Mouse (Mus musculus) kidney, postnatal 25 days (tissue): ENCODE measurements around the gene Map3k12.

ENCODE experiments used
- DNase-seq, 2 experiments: peaks; one replicate each; pipeline ENCODE4 v3.0.0; 2021; ENCODE audit warnings: mixed read lengths in 2 of 2

The Map3k12 gene

GRCm38 (mm10) chr15:102516728-102517404 lies at the start of gene Map3k12:
Gene Map3k12, minus strand, starts transcription at chr15:102517064.
- DNase-seq, result peak; percentile 68 to 84

GRCm38 (mm10) chr15:102563681-102564080 lies 46.8 kb upstream of the Map3k12 start:
- DNase-seq, result no peak

GRCm38 (mm10) chr15:102563061-102563460 lies 46.2 kb upstream of the Map3k12 start:
- no peak for DNase-seq

DNA sequence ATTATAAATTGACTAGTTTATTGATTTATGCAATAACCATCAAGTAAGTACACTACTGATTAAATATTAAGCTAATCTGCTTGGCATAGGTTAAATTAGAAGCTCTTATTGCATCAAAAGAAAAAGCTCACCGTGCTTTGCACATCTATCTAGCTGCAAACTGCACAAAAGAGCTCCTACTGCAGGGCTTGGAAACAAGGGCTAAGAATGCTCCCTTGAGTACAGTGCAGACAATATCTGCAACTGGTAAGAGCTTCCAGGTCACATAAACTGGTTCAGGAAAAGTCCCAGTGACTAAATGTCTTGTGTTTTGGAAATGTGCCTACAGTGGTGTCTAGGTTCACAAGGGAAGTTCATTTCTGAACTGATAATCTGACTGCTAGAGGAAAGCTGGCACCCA lies 45.6 kb upstream of the Map3k12 start:
- no peak for DNase-seq

DNA sequence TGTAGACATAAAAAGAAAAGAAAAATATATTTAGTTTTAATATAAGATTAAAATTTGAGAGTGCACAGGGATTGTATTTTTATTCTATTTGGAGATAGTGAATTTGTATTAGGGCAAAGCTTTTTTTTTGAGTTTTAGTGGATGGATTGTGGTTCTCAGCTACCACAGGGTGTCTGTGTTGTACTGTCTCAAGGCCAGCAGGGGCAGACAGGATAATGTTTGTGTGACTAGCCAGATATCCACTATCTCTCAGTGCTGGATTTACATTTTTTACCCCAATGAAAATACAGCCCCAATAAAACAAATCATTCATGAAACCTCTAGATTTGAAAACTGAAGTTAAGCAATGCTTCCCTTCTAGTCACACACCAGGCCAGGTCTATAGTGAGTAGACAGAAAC lies 40.7 kb upstream of the Map3k12 start:
- no peak for DNase-seq

DNA sequence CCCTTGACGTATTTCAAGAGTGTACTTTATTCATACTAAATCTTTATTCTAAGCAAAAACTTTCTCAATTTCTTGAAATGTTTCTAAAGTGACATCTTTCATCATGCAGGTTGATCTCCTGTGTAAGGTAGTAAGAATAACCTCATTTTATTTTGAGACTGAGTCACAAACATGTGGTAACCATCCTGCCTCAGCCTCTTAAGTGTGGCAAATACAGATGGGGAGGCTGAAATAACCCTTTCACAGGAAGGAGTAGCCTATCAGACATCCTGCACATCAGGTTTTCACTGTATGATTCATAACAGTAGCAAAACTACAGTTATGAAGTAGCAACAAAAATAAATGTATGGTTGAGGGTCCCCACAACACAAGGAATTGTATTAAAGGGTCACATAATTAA lies 38.7 kb upstream of the Map3k12 start:
- no peak for DNase-seq

GRCm38 (mm10) chr15:102552599-102552998 lies 35.7 kb upstream of the Map3k12 start:
- no peak for DNase-seq

GRCm38 (mm10) chr15:102547478-102547877 lies 30.6 kb upstream of the Map3k12 start:
- DNase-seq, result no peak

GRCm38 (mm10) chr15:102546677-102547427 lies 30.0 kb upstream of the Map3k12 start:
- peak; percentile 62 to 70 for DNase-seq

DNA sequence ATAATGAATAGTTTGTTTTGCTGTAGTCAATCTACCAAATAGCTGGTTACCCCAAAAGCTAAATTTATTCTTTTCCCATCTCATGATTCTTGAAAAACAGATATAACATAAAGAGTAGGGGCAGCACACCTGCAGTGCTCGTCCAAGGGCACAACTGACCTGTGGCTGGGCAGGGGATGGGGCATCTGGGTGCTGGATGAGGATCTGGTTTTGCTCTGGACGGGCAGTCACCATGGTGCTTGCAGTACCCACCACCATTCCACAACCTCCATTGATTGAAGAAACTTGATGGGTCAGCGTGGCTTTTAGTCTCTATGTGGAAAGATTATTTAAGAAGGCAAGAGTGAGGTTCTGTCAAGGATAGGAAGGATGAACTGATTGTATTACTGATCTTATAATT lies 29.4 kb upstream of the Map3k12 start:
- no peak for DNase-seq

GRCm38 (mm10) chr15:102544801-102545200 lies 27.9 kb upstream of the Map3k12 start:
- DNase-seq, result no peak

GRCm38 (mm10) chr15:102533926-102534325 lies 17.1 kb upstream of the Map3k12 start:
- DNase-seq, result no peak

DNA sequence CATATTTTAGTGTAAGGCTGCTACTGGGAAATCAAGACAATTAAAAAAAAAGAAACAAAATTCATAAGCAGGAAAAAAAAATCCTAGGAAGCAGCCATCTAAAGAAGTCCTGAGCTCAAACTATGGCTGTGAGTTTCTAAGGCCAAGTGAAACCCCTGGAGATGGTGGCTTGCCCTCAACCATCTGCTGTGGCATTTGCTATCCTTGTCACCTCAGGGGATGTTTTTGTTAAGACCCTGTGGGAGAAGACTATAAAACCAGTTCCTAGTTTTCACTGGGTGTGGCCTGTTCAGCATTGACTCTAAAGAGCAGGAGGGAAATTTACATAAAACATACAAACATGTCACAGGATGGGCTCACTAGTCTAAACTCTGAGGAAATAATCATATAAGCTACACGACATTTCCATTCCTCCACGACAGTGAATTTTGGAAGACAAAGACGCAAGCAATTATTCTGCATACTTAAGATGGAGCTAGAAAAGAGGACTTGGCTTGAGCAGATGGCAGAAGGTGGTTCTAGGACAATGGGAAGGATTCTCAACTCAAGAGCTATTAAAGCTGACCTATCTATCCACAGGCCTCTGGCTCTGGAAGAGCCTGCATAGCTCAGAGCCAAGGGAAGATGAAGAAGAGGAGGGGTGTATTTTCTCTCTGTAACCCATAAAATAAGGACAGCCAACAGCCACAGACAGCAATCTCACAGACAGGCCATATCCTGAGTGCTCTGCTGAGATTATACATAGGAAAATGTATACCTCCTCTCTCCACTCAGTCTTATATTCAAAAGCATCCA lies 15.4 kb upstream of the Map3k12 start:
- no peak for DNase-seq

DNA sequence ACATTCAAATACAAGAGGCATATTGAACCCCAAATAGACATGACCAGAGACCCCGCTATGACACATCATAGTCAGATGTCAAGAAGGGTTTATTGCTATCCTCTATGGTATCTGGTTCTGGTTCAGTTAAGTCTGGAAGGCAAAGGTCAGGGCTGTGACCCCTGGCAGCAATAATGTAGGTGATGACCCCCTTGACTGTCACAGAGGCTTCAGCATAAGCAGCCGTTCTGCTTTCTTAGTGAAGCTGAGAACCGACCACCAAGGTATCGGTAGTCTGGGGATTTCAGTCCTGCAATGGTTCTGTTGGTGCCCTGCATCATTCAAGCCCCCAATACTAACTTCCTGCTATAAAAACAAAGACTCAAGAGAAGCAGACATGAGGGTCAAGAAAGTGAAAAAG lies 14.7 kb upstream of the Map3k12 start:
- DNase-seq, result no peak

DNA sequence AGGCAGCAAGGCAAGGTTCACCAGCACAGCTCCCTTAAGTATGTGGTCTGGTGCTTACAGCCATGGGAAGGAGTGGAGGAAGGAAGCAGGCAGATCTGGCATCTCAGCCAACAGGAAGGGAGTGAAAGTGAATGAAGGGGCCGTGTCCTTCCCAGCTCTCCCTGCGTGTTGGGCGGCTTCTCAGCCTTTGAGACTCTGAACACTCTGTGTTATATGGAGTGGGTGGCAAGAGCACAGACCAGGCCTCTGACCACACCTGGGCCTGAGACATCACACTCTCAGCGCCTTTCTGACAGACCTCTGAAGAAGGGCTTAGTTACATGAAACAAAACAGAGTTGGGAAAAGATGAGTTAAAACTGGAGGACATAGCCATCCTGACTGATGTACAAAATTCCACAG lies 13.7 kb upstream of the Map3k12 start:
- DNase-seq, result no peak

DNA sequence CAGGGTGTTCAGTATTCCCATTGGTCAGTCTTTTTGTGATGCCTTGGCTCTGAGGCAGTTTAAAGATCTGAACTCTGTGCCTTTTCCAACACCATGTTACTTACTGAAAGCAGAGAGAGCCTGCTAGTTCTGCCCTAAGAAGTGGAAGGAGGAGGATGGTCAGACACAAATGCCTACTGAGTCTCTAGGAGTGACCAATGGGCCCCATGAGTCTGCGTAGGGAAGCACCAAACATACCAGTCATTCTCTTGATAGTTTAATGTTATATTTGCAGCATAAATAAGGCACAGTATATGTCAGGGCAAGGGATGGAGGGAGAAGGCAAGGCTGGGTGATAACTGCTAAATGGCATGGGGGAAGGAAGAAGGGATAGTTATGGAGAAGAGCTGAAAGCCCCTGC lies 11.5 kb upstream of the Map3k12 start:
- DNase-seq, result no peak

DNA sequence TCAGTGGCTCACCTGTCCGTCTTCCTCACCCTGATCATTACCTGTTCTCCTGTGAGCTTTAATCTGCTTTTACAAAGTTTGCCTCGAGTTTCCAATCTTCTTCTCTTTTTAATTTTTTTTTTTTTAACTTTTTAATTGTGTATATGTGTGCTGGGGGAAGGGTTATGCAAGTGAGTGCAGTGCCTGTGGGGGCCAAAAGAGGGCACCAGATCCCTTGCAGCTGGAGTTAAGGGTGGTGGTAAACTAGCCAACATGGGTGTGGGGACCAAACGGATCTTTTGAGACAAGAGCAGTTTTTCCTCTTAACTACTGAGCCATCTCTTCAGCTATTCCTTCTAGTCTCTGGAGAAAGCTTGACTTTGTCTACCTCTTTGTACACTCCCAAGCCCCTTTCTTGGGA lies 11.1 kb upstream of the Map3k12 start:
- DNase-seq, result peak in 1 of 2 experiments; percentile 28

GRCm38 (mm10) chr15:102526111-102527002 lies 9.5 kb upstream of the Map3k12 start:
- peak in 1 of 2 experiments; percentile 21 for DNase-seq

DNA sequence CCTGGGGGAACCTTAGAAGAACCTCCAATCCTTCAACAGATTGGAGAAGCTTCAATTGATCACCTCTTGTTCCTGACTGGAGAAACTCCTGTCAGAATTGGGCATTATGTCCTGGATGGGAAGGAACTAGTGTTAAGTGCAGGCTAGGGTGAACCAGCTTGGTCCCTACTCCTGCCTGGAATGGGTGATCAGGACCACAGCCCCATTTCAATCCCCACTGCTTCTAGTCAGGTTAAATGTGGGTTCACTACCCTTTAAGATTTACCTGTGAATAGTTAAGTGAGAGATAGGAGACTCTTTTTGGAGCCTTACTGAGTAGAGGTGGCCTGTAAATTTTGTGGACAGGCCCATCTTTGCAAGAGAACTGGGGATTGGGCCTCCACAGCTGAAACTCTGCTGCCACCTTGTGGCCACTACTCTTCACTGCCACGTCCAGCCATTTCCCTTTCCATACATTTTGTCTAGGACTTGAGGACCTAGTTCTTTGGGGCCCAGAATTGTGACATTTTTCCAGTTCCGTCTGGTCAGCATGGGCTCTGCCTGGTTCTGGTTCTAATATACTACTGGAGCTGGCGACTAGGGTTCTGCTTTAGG lies 8.1 kb upstream of the Map3k12 start, which contains the start of gene Npff:
Gene Npff, minus strand, starts transcription at position 51 of the 594 bp plus-strand sequence.
- peak; percentile 68 to 79 for DNase-seq

DNA sequence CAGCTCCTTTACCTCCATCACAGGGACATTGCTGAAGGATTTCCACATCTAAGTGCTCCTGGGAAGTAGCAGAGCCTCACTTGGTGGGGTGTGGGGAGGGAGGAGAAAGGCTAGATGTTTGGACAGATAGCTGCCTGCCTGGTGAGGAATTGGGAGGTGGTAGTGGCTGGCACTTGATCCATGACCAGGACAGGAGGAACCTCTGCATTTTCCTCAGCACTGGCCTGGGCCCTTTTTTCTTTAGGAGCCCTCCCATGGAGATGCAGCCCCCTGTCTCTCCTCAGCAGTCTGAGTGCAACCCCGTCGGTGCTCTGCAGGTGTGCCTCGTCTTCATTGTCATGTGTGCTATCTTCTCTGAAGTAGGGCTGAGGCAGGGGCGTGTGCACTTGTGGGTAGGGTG lies 4.6 kb upstream of the Map3k12 start:
- DNase-seq, result no peak

DNA sequence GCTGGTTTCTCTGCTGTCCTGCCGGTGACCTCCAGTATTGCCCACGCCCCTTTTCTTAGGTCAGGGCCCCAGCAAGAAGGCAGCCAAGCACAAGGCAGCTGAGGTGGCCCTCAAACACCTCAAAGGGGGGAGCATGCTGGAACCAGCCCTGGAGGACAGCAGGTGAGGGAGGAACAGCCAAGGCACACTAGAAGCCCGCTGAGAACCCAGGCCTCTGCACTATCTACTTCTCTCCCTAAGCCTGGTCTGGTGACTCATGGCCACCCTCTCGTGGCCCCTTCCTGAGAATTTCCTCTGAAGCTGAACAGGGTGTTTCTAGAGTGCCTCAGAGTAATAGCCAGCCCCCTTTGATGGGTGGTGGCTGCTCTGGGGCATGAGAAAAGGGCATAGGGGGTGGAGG lies 3.6 kb upstream of the Map3k12 start:
- DNase-seq, result peak in 1 of 2 experiments; percentile 39
